Comparison of ENCODE assay signal across 9 mouse cellular contexts in genomic region chr9:62847694-62848093, GRCm38 (mm10). TPM values are rescaled to one million over a fixed set of nuclear protein-coding genes. Genes with fewer than 3 reads are reported as not detected.
DNase-seq lines count a peak whose midpoint lies in the region; ATAC-seq lines count a peak whose summit lies in the region.
"Had no signal": no experiment of that assay in that cellular context is flagged by ENCODE, and none has a peak within 500 bp of the region (broad histone marks: within the 10 kb centered on the region; RNA-seq: fewer than 3 reads in every experiment).

No protein-coding gene starts in this region.

- H3K27ac ChIP-seq in hindbrain, embryonic 12.5 days = no peak overlapping the region

- H3K36me3 ChIP-seq in hindbrain, embryonic 12.5 days = no peaks in the 10 kb centered on the region

- peaks cover 15% of the 10 kb centered on the region for H3K4me1 ChIP-seq in hindbrain, embryonic 12.5 days

- DNase-seq in Muller cell, postnatal 12 days (ENCODE audit: inconsistent ontology term) = peak; percentile 81
- DNase-seq in cerebellum, adult 8-10 months = peak; percentile 85
- DNase-seq in frontal cortex, postnatal 10 days (ENCODE audit: low spot score in 2 of 2) = peak; percentile 49 to 73
- DNase-seq in layer of hippocampus, postnatal 14 days (ENCODE audit: low spot score in 2 of 2) = peak; percentile 83 to 87
- peak; percentile 94 for DNase-seq in lung, postnatal 14 days
- DNase-seq in retina, postnatal 7 days (ENCODE audit: low read depth, low spot score) = peak; percentile 83
- peak; percentile 72 to 81 for DNase-seq in urinary bladder, adult 18-20 months (ENCODE audit: low spot score in 2 of 2)

- 0 out of 2 replicates have a peak, but pooled peaks have one; percentile 27 for ATAC-seq in hindbrain, embryonic 12.5 days (ENCODE audit: low FRiP score)

- 4% methylated on average over 3 of the region's 3 CpGs for WGBS in hindbrain, embryonic 12.5 days

- H3K27me3 ChIP-seq in hindbrain, embryonic 12.5 days = no peaks in the 10 kb centered on the region
- H3K27me3 ChIP-seq: megakaryocyte, embryonic 14.5 days had no signal

- H3K4me2 ChIP-seq in hindbrain, embryonic 12.5 days (replicated peaks) = no peak overlapping the region

- no peaks in the 10 kb centered on the region for H3K9me3 ChIP-seq in hindbrain, embryonic 12.5 days (replicated peaks)
- H3K9me3 ChIP-seq: megakaryocyte, embryonic 14.5 days had no signal

- H3K4me3 ChIP-seq in hindbrain, embryonic 12.5 days = no peak overlapping the region
- H3K4me3 ChIP-seq: megakaryocyte, embryonic 14.5 days had no signal

- no peak overlapping the region for H3K9ac ChIP-seq in hindbrain, embryonic 12.5 days

RNA-seq across cellular contexts. Expression of gene Cln6, which starts 9.1 kb away (rescaled TPM):
- polyA plus RNA-seq in hindbrain, embryonic 12.5 days (2016; fragmentation: Nextera tagmentation; extraction: Ambion mirVana) = 8.6 and 8.8 TPM in 2 replicates
- total RNA-seq in layer of hippocampus, postnatal 14 days (2021) = 10 to 100 TPM; 10.7 to 11.3 TPM

RNA-seq across cellular contexts. Expression of gene Calml4, which starts 10.2 kb away (rescaled TPM):
- polyA plus RNA-seq in hindbrain, embryonic 12.5 days (2016; fragmentation: Nextera tagmentation; extraction: Ambion mirVana) = 11.8 and 12.5 TPM in 2 replicates
- 10 to 100 TPM in 1 of 2 experiments, under 1 TPM in 1; 0.83 to 16.9 TPM for total RNA-seq in layer of hippocampus, postnatal 14 days (2021)

RNA-seq across cellular contexts. Expression of gene Fem1b, which starts 36.0 kb away (rescaled TPM):
- polyA plus RNA-seq in hindbrain, embryonic 12.5 days (2016; fragmentation: Nextera tagmentation; extraction: Ambion mirVana) = 55.7 and 60.4 TPM in 2 replicates
- 100 to 1,000 TPM; 111 to 113 TPM for total RNA-seq in layer of hippocampus, postnatal 14 days (2021)
